23 mouse cellular contexts compared by ENCODE assay signal in genomic region chr16:79394425-79394824, GRCm38 (mm10).
DNase-seq lines count a peak whose midpoint lies in the region; ATAC-seq lines count a peak whose summit lies in the region.
"Had no signal": no experiment of that assay in that cellular context is flagged by ENCODE, and none has a peak within 500 bp of the region (broad histone marks: within the 10 kb centered on the region; RNA-seq: fewer than 3 reads in every experiment).

No protein-coding gene starts in this region.

- H3K4me1 ChIP-seq in hindbrain, embryonic 11.5 days (replicated peaks; ENCODE audit: control insufficient read depth, insufficient read depth, low read length) = no peaks in the 10 kb centered on the region
- H3K4me1 ChIP-seq in hindbrain, embryonic 16.5 days (ENCODE audit: control insufficient read depth, insufficient read depth, low read depth, low read length) = no peaks in the 10 kb centered on the region
- no peaks in the 10 kb centered on the region for H3K4me1 ChIP-seq in midbrain, embryonic 12.5 days
- H3K4me1 ChIP-seq in midbrain, embryonic 16.5 days (ENCODE audit: control insufficient read depth, insufficient read depth, low read length) = no peaks in the 10 kb centered on the region
- H3K4me1 ChIP-seq in hindbrain, embryonic 13.5 days (replicated peaks) = no peaks in the 10 kb centered on the region
- H3K4me1 ChIP-seq: forebrain, embryonic 13.5 days; intestine, embryonic 15.5 days had no signal

- no peak overlapping the region for H3K4me2 ChIP-seq in hindbrain, embryonic 11.5 days (replicated peaks; ENCODE audit: low read depth, low read length)
- H3K4me2 ChIP-seq in hindbrain, embryonic 16.5 days (ENCODE audit: low read length) = no peak overlapping the region
- H3K4me2 ChIP-seq in midbrain, embryonic 12.5 days (replicated peaks) = no peak overlapping the region
- no peak overlapping the region for H3K4me2 ChIP-seq in midbrain, embryonic 16.5 days (ENCODE audit: low read length)
- no peak overlapping the region for H3K4me2 ChIP-seq in hindbrain, embryonic 13.5 days
- H3K4me2 ChIP-seq: forebrain, embryonic 13.5 days; heart, embryonic 11.5 days; intestine, embryonic 15.5 days had no signal

- peak; percentile 76 for ATAC-seq in hindbrain, embryonic 11.5 days (ENCODE audit: low FRiP score)
- ATAC-seq in hindbrain, embryonic 16.5 days = no peak
- ATAC-seq in midbrain, embryonic 12.5 days (ENCODE audit: low FRiP score, low read depth) = peak; percentile 79
- ATAC-seq in midbrain, embryonic 16.5 days = no peak; the same call in 1 of the 2 replicates
- ATAC-seq in hindbrain, embryonic 13.5 days (ENCODE audit: low FRiP score) = 0 out of 2 replicates have a peak, but pooled peaks have one; percentile 39
- ATAC-seq: forebrain, embryonic 13.5 days; forebrain, embryonic 16.5 days; intestine, embryonic 15.5 days had no signal

- H3K36me3 ChIP-seq in hindbrain, embryonic 11.5 days (ENCODE audit: control insufficient read depth, insufficient read depth, low read length) = no peaks in the 10 kb centered on the region
- H3K36me3 ChIP-seq in hindbrain, embryonic 16.5 days (ENCODE audit: control insufficient read depth, insufficient read depth, low read length) = no peaks in the 10 kb centered on the region
- H3K36me3 ChIP-seq in midbrain, embryonic 12.5 days = no peaks in the 10 kb centered on the region
- H3K36me3 ChIP-seq in midbrain, embryonic 16.5 days (ENCODE audit: control insufficient read depth, insufficient read depth, low read length) = no peaks in the 10 kb centered on the region
- no peaks in the 10 kb centered on the region for H3K36me3 ChIP-seq in hindbrain, embryonic 13.5 days
- H3K36me3 ChIP-seq: forebrain, embryonic 10.5 days; intestine, embryonic 15.5 days had no signal

- no peak overlapping the region for H3K27ac ChIP-seq in hindbrain, embryonic 11.5 days (ENCODE audit: low read depth, low read length)
- no peak overlapping the region for H3K27ac ChIP-seq in hindbrain, embryonic 16.5 days (ENCODE audit: low read depth, low read length)
- H3K27ac ChIP-seq in midbrain, embryonic 12.5 days (replicated peaks) = no peak overlapping the region
- H3K27ac ChIP-seq in midbrain, embryonic 16.5 days (ENCODE audit: low read length) = no peak overlapping the region
- no peak overlapping the region for H3K27ac ChIP-seq in hindbrain, embryonic 13.5 days
- H3K27ac ChIP-seq: forebrain, embryonic 10.5 days; forebrain, embryonic 13.5 days; gastrocnemius, adult 2 months; intestine, embryonic 15.5 days had no signal

- H3K27me3 ChIP-seq in hindbrain, embryonic 11.5 days (ENCODE audit: control insufficient read depth, insufficient read depth, low read length) = no peaks in the 10 kb centered on the region
- no peaks in the 10 kb centered on the region for H3K27me3 ChIP-seq in hindbrain, embryonic 16.5 days (replicated peaks; ENCODE audit: control insufficient read depth, insufficient read depth, low read length)
- H3K27me3 ChIP-seq in midbrain, embryonic 12.5 days = no peaks in the 10 kb centered on the region
- H3K27me3 ChIP-seq in midbrain, embryonic 16.5 days (ENCODE audit: control insufficient read depth, insufficient read depth, low read depth, low read length) = no peaks in the 10 kb centered on the region
- no peaks in the 10 kb centered on the region for H3K27me3 ChIP-seq in hindbrain, embryonic 13.5 days
- H3K27me3 ChIP-seq: CH12.LX; forebrain, embryonic 13.5 days; intestine, embryonic 15.5 days had no signal

- H3K9me3 ChIP-seq in hindbrain, embryonic 11.5 days (ENCODE audit: control insufficient read depth, low read length) = no peaks in the 10 kb centered on the region
- H3K9me3 ChIP-seq in hindbrain, embryonic 16.5 days (ENCODE audit: control insufficient read depth, low read length) = no peaks in the 10 kb centered on the region
- no peaks in the 10 kb centered on the region for H3K9me3 ChIP-seq in midbrain, embryonic 12.5 days
- H3K9me3 ChIP-seq in midbrain, embryonic 16.5 days (replicated peaks; ENCODE audit: control insufficient read depth, low read length, poor library complexity, severe bottlenecking) = no peaks in the 10 kb centered on the region
- no peaks in the 10 kb centered on the region for H3K9me3 ChIP-seq in hindbrain, embryonic 13.5 days
- H3K9me3 ChIP-seq: forebrain, embryonic 10.5 days; forebrain, embryonic 13.5 days; intestine, embryonic 15.5 days had no signal

- no peak overlapping the region for H3K9ac ChIP-seq in hindbrain, embryonic 11.5 days (ENCODE audit: low read depth, low read length)
- H3K9ac ChIP-seq in hindbrain, embryonic 16.5 days (ENCODE audit: low read depth, low read length) = no peak overlapping the region
- H3K9ac ChIP-seq in midbrain, embryonic 12.5 days (replicated peaks) = no peak overlapping the region
- no peak overlapping the region for H3K9ac ChIP-seq in midbrain, embryonic 16.5 days (ENCODE audit: low read depth, low read length)
- H3K9ac ChIP-seq in hindbrain, embryonic 13.5 days = no peak overlapping the region
- H3K9ac ChIP-seq: forebrain, embryonic 13.5 days; intestine, embryonic 15.5 days had no signal

- peak; percentile 12 for DNase-seq in hindbrain, embryonic 11.5 days (ENCODE audit: low spot score)
- DNase-seq in R1 (ENCODE audit: low read depth, low spot score) = peak; percentile 16
- DNase-seq in spleen, adult 18-20 months = no peak
- no peak for DNase-seq in retina, embryonic 14.5 days (ENCODE audit: low spot score)
- DNase-seq: adrenal gland, postnatal 10 days; adrenal gland, postnatal 36 days; B cell, adult 2 months; cerebellum, adult 18-20 months; cerebellum, adult 9-10 months; cerebellum, postnatal 14 days; gastrocnemius, adult 2 months; gastrocnemius, postnatal 14 days; heart, adult 11 months had no signal

- H3K4me3 ChIP-seq in hindbrain, embryonic 11.5 days (ENCODE audit: low read depth, low read length) = no peak overlapping the region
- H3K4me3 ChIP-seq in hindbrain, embryonic 16.5 days (ENCODE audit: low read length) = no peak overlapping the region
- H3K4me3 ChIP-seq in midbrain, embryonic 12.5 days = no peak overlapping the region
- H3K4me3 ChIP-seq in midbrain, embryonic 16.5 days (ENCODE audit: low read depth, low read length) = no peak overlapping the region
- no peak overlapping the region for H3K4me3 ChIP-seq in hindbrain, embryonic 13.5 days
- H3K4me3 ChIP-seq: forebrain, embryonic 10.5 days; forebrain, embryonic 13.5 days; gastrocnemius, adult 2 months; intestine, embryonic 15.5 days had no signal

Comparison
In these comparisons a context has a peak if more than half of its experiments do, and no peak if none do; other contexts are left out.
1. ATAC-seq: peak in hindbrain, embryonic 11.5 days (single experiment), midbrain, embryonic 12.5 days (single experiment) and hindbrain, embryonic 13.5 days (single experiment); none in hindbrain, embryonic 16.5 days (single experiment) and midbrain, embryonic 16.5 days (single experiment).
2. DNase-seq: peak in hindbrain, embryonic 11.5 days (single experiment) and R1 (single experiment); none in spleen, adult 18-20 months (0 of 2) and retina, embryonic 14.5 days (single experiment).